Mouse (Mus musculus): ENCODE results near the gene Psmd9.

DNA sequence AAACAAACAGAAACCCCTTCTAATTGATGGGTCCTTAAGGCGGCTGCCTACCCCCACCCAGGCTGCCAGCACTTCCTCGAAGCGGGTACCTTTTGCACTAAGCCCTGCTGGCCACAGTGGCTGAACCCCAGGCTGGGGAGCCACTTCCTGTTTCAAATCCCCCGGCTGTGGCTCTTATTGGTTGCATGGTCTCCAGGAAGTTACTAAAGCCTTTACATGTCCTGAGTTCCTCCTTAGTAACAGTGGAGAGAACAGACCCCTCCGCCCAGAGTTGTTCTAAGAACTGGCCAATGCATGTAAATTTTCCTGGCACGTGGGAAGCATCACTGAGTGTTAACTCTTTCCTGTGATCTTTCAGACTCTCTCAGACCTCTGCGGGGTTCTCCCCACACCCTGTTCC is 18.1 kb upstream of the Psmd9 start:
- TF ChIP-seq CTCF (IDR thresholded peaks at IDR 0.05; ENCODE audit: low read depth), result no peak
- no peak for TF ChIP-seq EP300 (optimal IDR thresholded peaks at IDR 0.05)
